In genomic region chr17:44945333-44945732, GRCm38 (mm10) we compare ENCODE assay signal across 28 mouse cellular contexts.
A peak's percentile ranks its signal among the peaks of the same experiment; 100 is the strongest.
DNase-seq lines count a peak whose midpoint lies in the region; ATAC-seq lines count a peak whose summit lies in the region.
"Had no signal": no experiment of that assay in that cellular context is flagged by ENCODE, and none has a peak within 500 bp of the region (broad histone marks: within the 10 kb centered on the region; RNA-seq: fewer than 3 reads in every experiment).

No protein-coding gene starts in this region.

- peak; percentile 86 for DNase-seq in heart, adult 11 months
- DNase-seq in ovary, adult 18-20 months (ENCODE audit: low spot score) = peak; percentile 38
- DNase-seq in ovary, postnatal 10 days (ENCODE audit: low spot score) = no peak
- peak; percentile 20 for DNase-seq in c-Kit-positive CD71-negative TER-119-negative erythroid progenitor cells, embryonic 14.5 days (ENCODE audit: low read depth)
- no peak for DNase-seq in right cerebral cortex, adult 18-20 months
- DNase-seq in hindbrain, embryonic 10.5 days (ENCODE audit: low spot score) = no peak
- DNase-seq: B cell, adult 2 months; cerebellum, adult 18-20 months; cerebellum, postnatal 10 days; gastrocnemius, postnatal 14 days; heart, adult 2 months; heart, postnatal 10 days; kidney, adult 11 months; lung, adult 2 months; lung, postnatal 14 days had no signal

- WGBS in heart, embryonic 12.5 days = 80% methylated on average over 5 of the region's 5 CpGs
- 95% methylated on average over 5 of the region's 5 CpGs for WGBS in hindbrain, embryonic 10.5 days

- no peak overlapping the region for H3K27ac ChIP-seq in heart, embryonic 12.5 days (ENCODE audit: poor library complexity, severe bottlenecking)
- H3K27ac ChIP-seq in hindbrain, embryonic 10.5 days = no peak overlapping the region
- H3K27ac ChIP-seq: embryonic facial prominence, embryonic 13.5 days; forebrain, embryonic 12.5 days; heart, adult 2 months; heart, embryonic 13.5 days; hindbrain, embryonic 15.5 days; layer of hippocampus, adult 2 months; limb, embryonic 10.5 days; limb, embryonic 15.5 days had no signal

- H3K27me3 ChIP-seq in heart, embryonic 12.5 days (replicated peaks) = no peaks in the 10 kb centered on the region
- H3K27me3 ChIP-seq in hindbrain, embryonic 10.5 days (ENCODE audit: insufficient read depth, poor library complexity, severe bottlenecking) = no peaks in the 10 kb centered on the region
- H3K27me3 ChIP-seq: embryonic facial prominence, embryonic 13.5 days; forebrain, embryonic 12.5 days; heart, embryonic 13.5 days; hindbrain, embryonic 15.5 days; limb, embryonic 15.5 days had no signal

- peaks cover 6% of the 10 kb centered on the region; the same call in 1 of the 2 replicates for H3K4me1 ChIP-seq in heart, embryonic 12.5 days (replicated peaks)
- H3K4me1 ChIP-seq in hindbrain, embryonic 10.5 days (replicated peaks) = no peaks in the 10 kb centered on the region
- H3K4me1 ChIP-seq: embryonic facial prominence, embryonic 13.5 days; forebrain, embryonic 12.5 days; hindbrain, embryonic 15.5 days; limb, embryonic 10.5 days; limb, embryonic 15.5 days had no signal

- H3K4me3 ChIP-seq in heart, embryonic 12.5 days = no peak overlapping the region
- no peak overlapping the region for H3K4me3 ChIP-seq in hindbrain, embryonic 10.5 days
- H3K4me3 ChIP-seq: embryonic facial prominence, embryonic 13.5 days; erythroblast, embryonic 14.5 days; forebrain, embryonic 12.5 days; heart, adult 2 months; heart, embryonic 13.5 days; hindbrain, embryonic 15.5 days; layer of hippocampus, adult 2 months; limb, embryonic 10.5 days; limb, embryonic 15.5 days had no signal

- H3K4me2 ChIP-seq in heart, embryonic 12.5 days = no peak overlapping the region
- H3K4me2 ChIP-seq: embryonic facial prominence, embryonic 13.5 days; forebrain, embryonic 12.5 days; heart, embryonic 13.5 days; hindbrain, embryonic 15.5 days; limb, embryonic 15.5 days; midbrain, embryonic 11.5 days had no signal

- no peaks in the 10 kb centered on the region for H3K36me3 ChIP-seq in heart, embryonic 12.5 days
- no peaks in the 10 kb centered on the region for H3K36me3 ChIP-seq in hindbrain, embryonic 10.5 days
- H3K36me3 ChIP-seq: embryonic facial prominence, embryonic 13.5 days; forebrain, embryonic 12.5 days; heart, embryonic 13.5 days; hindbrain, embryonic 15.5 days; limb, embryonic 10.5 days; limb, embryonic 15.5 days had no signal

- ATAC-seq in heart, embryonic 12.5 days (ENCODE audit: insufficient number of reproducible peaks, low FRiP score) = no peak
- peak; percentile 85 for ATAC-seq in megakaryocyte progenitor cell, adult 5-6 weeks (replicated peaks; ENCODE audit: poor library complexity)
- ATAC-seq: inflammation-experienced regulatory T-cells, adult 6 months; midbrain, embryonic 16.5 days had no signal

- H3K9me3 ChIP-seq in heart, embryonic 12.5 days (replicated peaks) = no peaks in the 10 kb centered on the region
- H3K9me3 ChIP-seq in hindbrain, embryonic 10.5 days = no peaks in the 10 kb centered on the region
- H3K9me3 ChIP-seq: embryonic facial prominence, embryonic 13.5 days; forebrain, embryonic 12.5 days; heart, embryonic 13.5 days; hindbrain, embryonic 15.5 days; limb, embryonic 10.5 days; limb, embryonic 15.5 days had no signal

- no peak overlapping the region for H3K9ac ChIP-seq in heart, embryonic 12.5 days
- H3K9ac ChIP-seq: embryonic facial prominence, embryonic 13.5 days; forebrain, embryonic 12.5 days; heart, embryonic 13.5 days; hindbrain, embryonic 15.5 days; limb, embryonic 15.5 days had no signal

Comparison
In these comparisons a context has a peak if more than half of its experiments do, and no peak if none do; other contexts are left out.
1. DNase-seq: peak in heart, adult 11 months (single experiment), ovary, adult 18-20 months (single experiment) and c-Kit-positive CD71-negative TER-119-negative erythroid progenitor cells, embryonic 14.5 days (single experiment); none in ovary, postnatal 10 days (single experiment), right cerebral cortex, adult 18-20 months (single experiment) and hindbrain, embryonic 10.5 days (single experiment).